Mouse (Mus musculus) CH12.LX (cell line): ENCODE results near the gene Cap1.

ENCODE experiments used
- EP300 ChIP-seq: IDR thresholded peaks from 2 replicates; pipeline ENCODE4 v1.6.1; 2011; ENCODE audit warnings: low read length, improper control_type of control experiment
- JUND ChIP-seq: conservative IDR thresholded peaks from 2 replicates; pipeline ENCODE4 v1.6.1; 2011; ENCODE audit warnings: low read depth, low read length, improper control_type of control experiment
- POLR2A ChIP-seq: IDR thresholded peaks from 2 replicates; pipeline ENCODE4 v1.6.1; 2011; ENCODE audit warnings: low read depth, mild to moderate bottlenecking, improper control_type of control experiment, low read length
- POLR2AphosphoS2 ChIP-seq: IDR thresholded peaks from 2 replicates; pipeline ENCODE4 v1.6.1; 2011; ENCODE audit warnings: low read depth, low read length, improper control_type of control experiment
- UBTF ChIP-seq: IDR thresholded peaks from 2 replicates; pipeline ENCODE4 v1.6.1; 2012; ENCODE audit warnings: low read depth, mild to moderate bottlenecking, inconsistent platforms, low read length, improper control_type of control experiment, moderate library complexity
- USF2 ChIP-seq: conservative IDR thresholded peaks from 2 replicates; pipeline ENCODE4 v1.6.1; 2011; ENCODE audit warnings: low read depth, low read length, improper control_type of control experiment
- ZMIZ1 ChIP-seq: IDR thresholded peaks from 2 replicates; pipeline ENCODE4 v1.6.1; 2012; ENCODE audit warnings: low read depth, mild to moderate bottlenecking, inconsistent platforms, low read length, improper control_type of control experiment

GRCm38 (mm10) chr4:122890881-122891481, 5.1 kb upstream of the Cap1 start:
- no peak for TF ChIP-seq ZMIZ1
- TF ChIP-seq JUND: no peak
- TF ChIP-seq EP300: no peak
- TF ChIP-seq POLR2A: no peak
- no peak for TF ChIP-seq USF2
- no peak for TF ChIP-seq POLR2AphosphoS2
- no peak for TF ChIP-seq UBTF
